Mouse (Mus musculus): Measurements from ENCODE around the gene Endod1.

- no peak for TF ChIP-seq E2F4 (IDR thresholded peaks at IDR 0.05; ENCODE audit: insufficient read depth)
- TF ChIP-seq MYOG (IDR thresholded peaks at IDR 0.05; ENCODE audit: control insufficient read depth in 1 of 3, insufficient read depth in 1 of 3, insufficient read length in 2 of 3, low read depth in 2 of 3) = no peak
- no peak for TF ChIP-seq POLR2AphosphoS2 (IDR thresholded peaks at IDR 0.05; ENCODE audit: insufficient read length, low read depth)
- no peak for TF ChIP-seq POLR2A (IDR thresholded peaks at IDR 0.05; ENCODE audit: insufficient read length, low read depth)
- TF ChIP-seq USF1 (IDR thresholded peaks at IDR 0.05; ENCODE audit: low read depth) = no peak
- TF ChIP-seq CEBPB (IDR thresholded peaks at IDR 0.05; ENCODE audit: insufficient read depth, poor library complexity, severe bottlenecking) = no peak
- TF ChIP-seq MAX (IDR thresholded peaks at IDR 0.05; ENCODE audit: low read depth) = no peak
- no peak for TF ChIP-seq MYOD1 (IDR thresholded peaks at IDR 0.05; ENCODE audit: control insufficient read depth in 1 of 3, insufficient read length in 2 of 3, low read depth in 2 of 3)
- TF ChIP-seq TCF12 (IDR thresholded peaks at IDR 0.05; ENCODE audit: insufficient read depth, poor library complexity, severe bottlenecking) = no peak
- no peak for TF ChIP-seq REST (IDR thresholded peaks at IDR 0.05; ENCODE audit: insufficient read depth, insufficient read length)
- no peak for TF ChIP-seq SRF (IDR thresholded peaks at IDR 0.05; ENCODE audit: control insufficient read depth, insufficient read length, low read depth)
- TF ChIP-seq TCF3 (IDR thresholded peaks at IDR 0.05; ENCODE audit: insufficient read length, low read depth) = no peak
These were observed 16.6 kb downstream of the Endod1 start for GRCm38 (mm10) chr9:14364719-14365118.
